Mouse (Mus musculus): Measurements from ENCODE around the gene Zfyve28.

GRCm38 (mm10) chr5:34183976-34184375, 104.3 kb downstream of the Zfyve28 start:
- no peak for TF ChIP-seq CTCF (conservative IDR thresholded peaks at IDR 0.05; ENCODE audit: insufficient read depth, insufficient read length, low read depth, low read length)
- no peak for TF ChIP-seq POLR2A (IDR thresholded peaks at IDR 0.05; ENCODE audit: low read depth, low read length)
